Mouse (Mus musculus) thymus, postnatal 10 days (tissue): ENCODE measurements around the gene Coch.
"Not testable (repeated sequence)": the region's sequence is repeated elsewhere in the genome, so short reads cannot be mapped to it uniquely, and the experiment has no call there.

Experiments
- DNase-seq, 2 experiments: peaks; one replicate each; pipeline ENCODE4 v3.0.0; 2021; ENCODE audit warnings: low spot score in 2 of 2

Coch gene

GRCm38 (mm10) chr12:51636689-51637470 lies 43.7 kb downstream of the Coch start:
- DNase-seq: no peak

- DNase-seq: no peak
Observed at GRCm38 (mm10) chr12:51641871-51642270, 48.7 kb downstream of the Coch start.

GRCm38 (mm10) chr12:51649401-51649800 lies 56.3 kb downstream of the Coch start:
- DNase-seq: not testable (repeated sequence)
